Mouse (Mus musculus) ES-E14 (cell line): ENCODE measurements around the gene Jph2. TPM values are rescaled to one million over a fixed set of nuclear protein-coding genes. Genes with fewer than 3 reads are reported as not detected.

Experiments used
- DNase-seq: peaks from one replicate; pipeline ENCODE4 v3.0.0-alpha.2; 2013; ENCODE audit warnings: low read depth, low spot score
- H3K27ac ChIP-seq: 2 replicates; pipeline ENCODE4 v1.5.1; 2012; ENCODE audit warnings: low read depth, mild to moderate bottlenecking, low read length, moderate library complexity, mixed read lengths; ENCODE audit not compliant: poor library complexity, insufficient read depth, severe bottlenecking
- H3K36me3 ChIP-seq: 2 replicates; pipeline ENCODE4 v1.6.1; 2012; ENCODE audit warnings: mild to moderate bottlenecking, low read length, moderate library complexity, mixed read lengths; ENCODE audit not compliant: control insufficient read depth, poor library complexity, insufficient read depth, severe bottlenecking
- H3K4me1 ChIP-seq, 2 experiments: fragments of 150-350 bp in 1 of 2; sonication (generic) in 1 of 2; 2 replicates each; pipeline ENCODE4 v1.6.1; 2012; ENCODE audit warnings: low read length in 2 of 2, mild to moderate bottlenecking in 1 of 2, mixed read lengths in 1 of 2; ENCODE audit not compliant: control insufficient read depth in 2 of 2, insufficient read depth in 2 of 2, poor library complexity in 1 of 2
- H3K4me3 ChIP-seq, 2 experiments: fragments of 150-350 bp in 1 of 2; sonication (generic) in 1 of 2; 2 replicates each; pipeline ENCODE4 v1.5.1; 2012; ENCODE audit warnings: low read length in 2 of 2, low read depth in 1 of 2, mild to moderate bottlenecking in 1 of 2, mixed read lengths in 1 of 2; ENCODE audit not compliant: insufficient read depth in 1 of 2, poor library complexity in 1 of 2, severe bottlenecking in 1 of 2
- H3K9ac ChIP-seq: 2 replicates; pipeline ENCODE4 v1.6.1; 2012; ENCODE audit warnings: low read depth, mild to moderate bottlenecking, low read length, mixed read lengths; ENCODE audit not compliant: poor library complexity, insufficient read depth, severe bottlenecking
- H3K9me3 ChIP-seq: fragments of 150-350 bp; sonication (generic); 2 replicates; pipeline ENCODE4 v1.6.1; 2012; ENCODE audit warnings: low read depth, mild to moderate bottlenecking, low read length; ENCODE audit not compliant: control insufficient read depth, insufficient read depth
- CHD2 ChIP-seq: IDR thresholded peaks from 2 replicates; pipeline ENCODE4 v1.6.1; 2014; ENCODE audit warnings: mild to moderate bottlenecking, low read depth, low read length, inconsistent platforms
- HCFC1 ChIP-seq: IDR thresholded peaks from 2 replicates; pipeline ENCODE4 v1.6.1; 2012; ENCODE audit warnings: low read length, inconsistent platforms, borderline replicate concordance; ENCODE audit not compliant: insufficient read depth
- MAFK ChIP-seq: IDR thresholded peaks from 2 replicates; pipeline ENCODE4 v1.6.1; 2014; ENCODE audit warnings: mild to moderate bottlenecking, low read depth, low read length, inconsistent platforms; ENCODE audit not compliant: insufficient read depth
- ZC3H11A ChIP-seq: IDR thresholded peaks from 2 replicates; pipeline ENCODE4 v1.6.1; 2012; ENCODE audit warnings: low read depth, mild to moderate bottlenecking, inconsistent platforms, low read length, borderline replicate concordance
- ZNF384 ChIP-seq: IDR thresholded peaks from 2 replicates; pipeline ENCODE4 v1.6.1; 2012; ENCODE audit warnings: low read depth, low read length, inconsistent platforms
- in situ Hi-C, 2 experiments: fragments of 600-800 bp; cut with MboI; formaldehyde crosslinking; loops; one replicate each; pipeline ENCODE4 v1.15.1; 2025; ENCODE audit warnings: low sequenced_read_pairs in 2 of 2, inconsistent platforms in 1 of 2; ENCODE audit not compliant: unreplicated experiment in 2 of 2
- total RNA-seq: library from RNA; depleted of rRNA; stranded (reverse); fragments of 300-350 nt; gene quantifications from 2 replicates; pipeline ENCODE4 v1.2.3, GENCODE M21; 2012

Gene Jph2
- total RNA-seq, 1 experiment, result 7.7 TPM

- in situ Hi-C loops, result no loop called here
These were observed 87.6 kb downstream of the Jph2 start for GRCm38 (mm10) chr2:163310163-163310688.

DNA sequence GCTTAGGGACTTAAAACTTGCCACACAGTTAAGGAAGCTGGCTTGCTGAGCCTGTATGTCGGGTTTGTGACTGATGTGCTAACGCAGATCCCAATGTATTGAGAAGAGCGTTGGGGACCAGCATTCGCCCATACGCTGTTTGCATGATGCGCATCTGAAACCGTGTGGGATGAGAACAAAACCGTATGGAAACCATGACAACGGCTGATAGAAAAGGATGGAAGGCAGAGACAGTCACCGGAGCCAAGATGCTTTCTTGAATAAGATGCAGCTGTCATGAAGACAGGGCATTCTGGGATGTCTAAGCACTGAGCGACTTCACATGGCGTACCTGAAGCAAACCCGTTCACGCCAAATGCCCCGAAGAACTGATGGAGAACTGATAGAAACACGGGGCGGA is 88.4 kb downstream of the Jph2 start:
- H3K27ac ChIP-seq, result no peak overlapping the region
- TF ChIP-seq CHD2 (no peak), HCFC1 (no peak)
- no peak overlapping the region for H3K4me3 ChIP-seq
- H3K9ac ChIP-seq, result no peak overlapping the region
- no peaks in the 10 kb centered on the region for H3K4me1 ChIP-seq
- in situ Hi-C loops, result no loop called here
- H3K9me3 ChIP-seq, result no peaks in the 10 kb centered on the region
- H3K36me3 ChIP-seq, result no peaks in the 10 kb centered on the region
- DNase-seq, result no peak

More at GRCm38 (mm10) chr2:163310163-163310688, 87.6 kb downstream of the Jph2 start:
- Histone ChIP-seq H3K4me3 (no peak overlapping the region), H3K9me3 (no peaks in the 10 kb centered on the region), H3K27ac (no peak overlapping the region), H3K9ac (no peak overlapping the region), H3K4me1 (no peaks in the 10 kb centered on the region), H3K36me3 (no peaks in the 10 kb centered on the region)
- DNase-seq, result no peak
- no peak for TF ChIP-seq CHD2
- no peak for TF ChIP-seq ZNF384
- TF ChIP-seq MAFK, result no peak
- TF ChIP-seq ZC3H11A, result no peak; the same call in 1 of the 2 replicates
- no peak for TF ChIP-seq HCFC1

DNA sequence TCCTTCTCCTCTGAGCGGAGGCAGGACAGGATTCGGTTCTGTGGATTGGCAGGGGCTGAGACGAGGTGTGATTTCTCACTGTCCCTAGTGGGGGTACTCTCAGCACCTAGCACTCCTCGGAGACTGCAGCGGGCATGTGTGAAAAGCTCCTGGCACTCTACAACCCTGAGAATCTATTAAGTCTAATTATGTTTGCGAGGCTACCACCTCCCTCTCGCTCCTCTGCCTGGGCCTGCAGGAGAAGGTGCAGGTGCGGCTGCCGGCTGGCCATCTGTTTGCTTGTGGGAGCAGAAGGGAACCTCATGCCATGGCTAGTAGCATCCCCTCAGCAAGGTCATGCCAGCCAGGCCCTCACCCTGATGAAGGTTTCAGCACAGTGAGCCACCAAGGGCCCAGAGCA is 94.8 kb downstream of the Jph2 start:
- Histone ChIP-seq H3K9ac (no peak overlapping the region), H3K4me1 (peaks cover 0 to 6% of the 10 kb centered on the region in 2 experiments; a peak in 2 of 4 replicates), H3K27ac (no peak overlapping the region), H3K36me3 (no peaks in the 10 kb centered on the region), H3K9me3 (no peaks in the 10 kb centered on the region), H3K4me3 (no peak overlapping the region)
- TF ChIP-seq MAFK, result no peak
- TF ChIP-seq ZC3H11A, result no peak
- no peak for TF ChIP-seq CHD2
- TF ChIP-seq ZNF384, result no peak
- TF ChIP-seq HCFC1, result no peak
- DNase-seq, result no peak
- in situ Hi-C loops, result no loop called here

DNA sequence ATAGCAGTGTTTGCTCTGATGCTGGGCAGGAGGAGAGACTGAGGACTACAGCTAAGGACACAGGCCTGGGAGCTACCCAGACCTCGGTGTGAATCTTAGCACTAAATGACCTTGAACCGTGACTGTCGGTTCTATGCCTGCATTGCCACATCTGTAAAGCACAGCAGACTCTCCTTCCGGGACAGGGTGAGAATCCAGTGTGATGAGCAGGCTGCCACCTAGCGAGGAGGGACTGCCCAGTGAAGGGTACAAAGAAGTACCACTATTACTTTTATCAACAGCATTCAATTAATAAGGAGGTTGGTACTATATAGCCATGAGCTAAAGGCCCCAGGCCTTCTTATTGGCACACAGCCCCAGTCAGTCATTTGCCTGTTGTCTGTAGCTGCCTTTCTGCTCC is 96.2 kb downstream of the Jph2 start:
- no peak for TF ChIP-seq MAFK
- no peak for TF ChIP-seq CHD2
- no peak for TF ChIP-seq HCFC1
- no peaks in the 10 kb centered on the region for H3K9me3 ChIP-seq
- in situ Hi-C loops, result no loop called here
- DNase-seq, result no peak
- H3K36me3 ChIP-seq, result no peaks in the 10 kb centered on the region
- H3K27ac ChIP-seq, result no peak overlapping the region
- H3K4me3 ChIP-seq, result no peak overlapping the region
- H3K9ac ChIP-seq, result no peak overlapping the region
- peaks cover 0 to 6% of the 10 kb centered on the region in 2 experiments; a peak in 2 of 4 replicates for H3K4me1 ChIP-seq

GRCm38 (mm10) chr2:163300069-163301060 is 97.4 kb downstream of the Jph2 start:
- Histone ChIP-seq H3K4me1 (peaks cover 0 to 6% of the 10 kb centered on the region in 2 experiments; a peak in 2 of 4 replicates), H3K4me3 (no peak overlapping the region), H3K27ac (no peak overlapping the region), H3K36me3 (no peaks in the 10 kb centered on the region), H3K9me3 (no peaks in the 10 kb centered on the region), H3K9ac (no peak overlapping the region)
- in situ Hi-C loops, result no loop called here
- TF ChIP-seq CHD2, result no peak
- TF ChIP-seq ZC3H11A, result no peak
- no peak for TF ChIP-seq MAFK
- TF ChIP-seq HCFC1, result no peak
- TF ChIP-seq ZNF384, result no peak
- DNase-seq, result no peak
